Mouse (Mus musculus) hindbrain, embryonic 11.5 days (tissue): ENCODE results near the gene Ctsh. TPM values are rescaled to one million over a fixed set of nuclear protein-coding genes. Genes with fewer than 3 reads are reported as not detected.

Source experiments
- ATAC-seq: fragments of 200-750 bp; cut with Nextera tagmentation; 2 replicates; pipeline ENCODE4 v1.8.0; 2017; ENCODE audit warnings: mild to moderate bottlenecking, moderate TSS enrichment, moderate library complexity; ENCODE audit not compliant: low FRiP score
- DNase-seq: peaks from one replicate; pipeline ENCODE4 v3.0.0-alpha.2; 2015; ENCODE audit warnings: low spot score
- H3K27ac ChIP-seq: fragments of 300-500 bp; sonication (generic); 2 replicates; pipeline ENCODE4 v1.5.1; 2014; ENCODE audit warnings: mild to moderate bottlenecking, low read depth, low read length
- H3K27me3 ChIP-seq: fragments of 300-500 bp; sonication (generic); 2 replicates; pipeline ENCODE4 v1.6.1; 2014; ENCODE audit warnings: mild to moderate bottlenecking, low read length, moderate library complexity, mixed read lengths; ENCODE audit not compliant: control insufficient read depth, insufficient read depth
- H3K36me3 ChIP-seq: fragments of 300-500 bp; sonication (generic); 2 replicates; pipeline ENCODE4 v1.6.1; 2014; ENCODE audit warnings: mild to moderate bottlenecking, low read length, moderate library complexity, mixed read lengths; ENCODE audit not compliant: control insufficient read depth, insufficient read depth
- H3K4me1 ChIP-seq: fragments of 300-500 bp; sonication (generic); replicated peaks from 2 replicates; pipeline ENCODE4 v1.6.1; 2014; ENCODE audit warnings: low read length, mixed read lengths; ENCODE audit not compliant: control insufficient read depth, insufficient read depth
- H3K4me2 ChIP-seq: fragments of 300-500 bp; sonication (generic); replicated peaks from 2 replicates; pipeline ENCODE4 v1.6.1; 2014; ENCODE audit warnings: mild to moderate bottlenecking, low read depth, low read length
- H3K4me3 ChIP-seq: fragments of 300-500 bp; sonication (generic); 2 replicates; pipeline ENCODE4 v1.5.1; 2014; ENCODE audit warnings: low read depth, low read length
- H3K9ac ChIP-seq: fragments of 300-500 bp; sonication (generic); 2 replicates; pipeline ENCODE4 v1.6.1; 2014; ENCODE audit warnings: low read depth, low read length
- H3K9me3 ChIP-seq: fragments of 300-500 bp; sonication (generic); 2 replicates; pipeline ENCODE4 v1.6.1; 2016; ENCODE audit warnings: low read length; ENCODE audit not compliant: control insufficient read depth
- WGBS: fragments of 180-500 bp; shearing (Covaris S2); extraction: QIAGEN DNeasy Blood & Tissue Kit; methylation state at CpG from one replicate; pipeline ENCODE4 v1.1.7; 2014; 5-methylcytosine and 5-hydroxymethylcytosine counted together
- polyA plus RNA-seq: library from polyadenylated mRNA; unstranded; fragments of >200 nt; fragmentation: Nextera tagmentation; extraction: Ambion mirVana; gene quantifications from 2 replicates; pipeline ENCODE4 v1.2.1, GENCODE M21; 2014

Ctsh gene
- polyA plus RNA-seq, 1 experiment from 2014 or later: 11.6 TPM

GRCm38 (mm10) chr9:90106915-90107314 is 53.0 kb downstream of the Ctsh start:
- Histone ChIP-seq H3K9ac (no peak overlapping the region), H3K4me3 (no peak overlapping the region), H3K4me2 (no peak overlapping the region), H3K27me3 (no peaks in the 10 kb centered on the region), H3K27ac (no peak overlapping the region), H3K9me3 (no peaks in the 10 kb centered on the region), H3K36me3 (peaks cover 3% of the 10 kb centered on the region; the same call in 1 of the 2 replicates), H3K4me1 (no peaks in the 10 kb centered on the region)
- ATAC-seq (no peak), DNase-seq (no peak)
- WGBS: 93% methylated on average over 1 of the region's 1 CpGs

- Histone ChIP-seq H3K27me3 (no peaks in the 10 kb centered on the region), H3K36me3 (peaks cover 3% of the 10 kb centered on the region; the same call in 1 of the 2 replicates), H3K27ac (no peak overlapping the region), H3K4me1 (no peaks in the 10 kb centered on the region), H3K4me2 (no peak overlapping the region), H3K9ac (no peak overlapping the region), H3K9me3 (no peaks in the 10 kb centered on the region), H3K4me3 (no peak overlapping the region)
- DNase-seq: no peak
- no peak for ATAC-seq
Observed at GRCm38 (mm10) chr9:90108272-90108671, 54.3 kb downstream of the Ctsh start.

GRCm38 (mm10) chr9:90109386-90109785 is 55.4 kb downstream of the Ctsh start:
- 86% methylated on average over 6 of the region's 6 CpGs for WGBS
- Histone ChIP-seq H3K9me3 (no peaks in the 10 kb centered on the region), H3K4me2 (no peak overlapping the region), H3K27me3 (no peaks in the 10 kb centered on the region), H3K9ac (no peak overlapping the region), H3K4me3 (no peak overlapping the region), H3K36me3 (peaks cover 3% of the 10 kb centered on the region; the same call in 1 of the 2 replicates), H3K4me1 (no peaks in the 10 kb centered on the region), H3K27ac (no peak overlapping the region)
- ATAC-seq (no peak), DNase-seq (no peak)

GRCm38 (mm10) chr9:90113151-90113550 is 59.2 kb downstream of the Ctsh start:
- Histone ChIP-seq H3K4me3 (peak overlapping the region; percentile 94), H3K27me3 (no peaks in the 10 kb centered on the region), H3K36me3 (no peaks in the 10 kb centered on the region), H3K9me3 (no peaks in the 10 kb centered on the region), H3K27ac (no peak overlapping the region; the same call in 1 of the 2 replicates), H3K4me2 (peak overlapping the region; percentile 72), H3K9ac (peak overlapping the region; percentile 99), H3K4me1 (no peaks in the 10 kb centered on the region)
- DNase-seq: no peak
- ATAC-seq: no peak
- WGBS: 3% methylated on average over 13 of the region's 13 CpGs

- Histone ChIP-seq H3K4me3 (peak overlapping the region; percentile 94), H3K9me3 (no peaks in the 10 kb centered on the region), H3K36me3 (no peaks in the 10 kb centered on the region), H3K27me3 (no peaks in the 10 kb centered on the region), H3K9ac (peak overlapping the region; percentile 99), H3K4me2 (peak overlapping the region; percentile 72), H3K4me1 (no peaks in the 10 kb centered on the region), H3K27ac (peak overlapping the region; percentile 93)
- ATAC-seq (peak; percentile 73), DNase-seq (peak; percentile 89)
- under 1% methylated on average over 77 of the region's 82 CpGs for WGBS
Observed at GRCm38 (mm10) chr9:90113651-90114566, 60.0 kb downstream of the Ctsh start.

GRCm38 (mm10) chr9:90114567-90115307 is 60.8 kb downstream of the Ctsh start, which contains the start of gene Morf4l1:
Gene Morf4l1 (minus strand): TSS chr9:90114774.
- Histone ChIP-seq H3K27ac (peak within 1 kb of the TSS; percentile 93), H3K4me3 (peak within 1 kb of the TSS; percentile 94), H3K4me1 (no peaks in the 10 kb centered on the region), H3K4me2 (peak within 1 kb of the TSS; percentile 72), H3K27me3 (no peaks in the 10 kb centered on the region), H3K9me3 (no peaks in the 10 kb centered on the region), H3K9ac (peak within 1 kb of the TSS; percentile 99), H3K36me3 (no peaks in the 10 kb centered on the region)
- ATAC-seq (peak; percentile 98), DNase-seq (peak; percentile 95)
- 1% methylated on average over 39 of the region's 40 CpGs for WGBS

- Histone ChIP-seq H3K27ac (no peak overlapping the region), H3K4me1 (no peaks in the 10 kb centered on the region), H3K27me3 (no peaks in the 10 kb centered on the region), H3K9me3 (no peaks in the 10 kb centered on the region), H3K9ac (peak overlapping the region; percentile 99), H3K4me2 (peak overlapping the region; percentile 66), H3K36me3 (no peaks in the 10 kb centered on the region), H3K4me3 (peak overlapping the region; percentile 94; the same call in 1 of the 2 replicates)
- DNase-seq (no peak), ATAC-seq (no peak)
Observed at GRCm38 (mm10) chr9:90115308-90115700, 61.4 kb downstream of the Ctsh start.

- H3K4me3 ChIP-seq: no peak overlapping the region
- ATAC-seq: no peak
Observed at GRCm38 (mm10) chr9:90117234-90117633, 63.3 kb downstream of the Ctsh start.

More at GRCm38 (mm10) chr9:90117234-90117633, 63.3 kb downstream of the Ctsh start:
- H3K4me1 ChIP-seq: no peaks in the 10 kb centered on the region
- H3K4me2 ChIP-seq: no peak overlapping the region
- no peaks in the 10 kb centered on the region for H3K36me3 ChIP-seq
- H3K9ac ChIP-seq: no peak overlapping the region
- no peak for DNase-seq
- H3K27ac ChIP-seq: no peak overlapping the region
- H3K9me3 ChIP-seq: no peaks in the 10 kb centered on the region
- H3K27me3 ChIP-seq: no peaks in the 10 kb centered on the region
